Mouse (Mus musculus): Measurements from ENCODE around the gene Syngr3. TPM values are rescaled to one million over a fixed set of nuclear protein-coding genes. Genes with fewer than 3 reads are reported as not detected.

Gene Syngr3
- total RNA-seq, 1 experiment, result 4.1 TPM

GRCm38 (mm10) chr17:24735446-24735845 is 45.7 kb upstream of the Syngr3 start:
- no peaks in the 10 kb centered on the region for H3K36me3 ChIP-seq (ENCODE audit: control insufficient read depth, insufficient read depth, low read length, poor library complexity, severe bottlenecking)
- no peak overlapping the region for H3K4me3 ChIP-seq (ENCODE audit: insufficient read depth in 1 of 2, low read depth in 1 of 2, low read length in 2 of 2, poor library complexity in 1 of 2, severe bottlenecking in 1 of 2)

GRCm38 (mm10) chr17:24734513-24734912 is 44.8 kb upstream of the Syngr3 start:
- Histone ChIP-seq H3K4me3 (ENCODE audit: insufficient read depth in 1 of 2, low read depth in 1 of 2, low read length in 2 of 2, poor library complexity in 1 of 2, severe bottlenecking in 1 of 2) (no peak overlapping the region), H3K36me3 (ENCODE audit: control insufficient read depth, insufficient read depth, low read length, poor library complexity, severe bottlenecking) (no peaks in the 10 kb centered on the region), H3K27ac (ENCODE audit: insufficient read depth, low read depth, low read length, poor library complexity, severe bottlenecking) (no peak overlapping the region), H3K4me1 (ENCODE audit: control insufficient read depth in 2 of 2, insufficient read depth in 2 of 2, low read length in 2 of 2, poor library complexity in 1 of 2) (peaks cover 1 to 15% of the 10 kb centered on the region in 2 experiments; a peak in 2 of 4 replicates), H3K9me3 (ENCODE audit: control insufficient read depth, insufficient read depth, low read depth, low read length) (no peaks in the 10 kb centered on the region), H3K9ac (ENCODE audit: insufficient read depth, low read depth, low read length, poor library complexity, severe bottlenecking) (no peak overlapping the region)
- no peak for DNase-seq (ENCODE audit: low read depth, low spot score)
- in situ Hi-C loops (cut with MboI; ENCODE audit: low sequenced_read_pairs in 2 of 2, unreplicated experiment in 2 of 2), result no loop called here
- TF ChIP-seq HCFC1 (IDR thresholded peaks at IDR 0.05; ENCODE audit: borderline replicate concordance, insufficient read depth, low read length), result no peak
- TF ChIP-seq MAFK (IDR thresholded peaks at IDR 0.05; ENCODE audit: insufficient read depth, low read depth, low read length), result no peak
- TF ChIP-seq CHD2 (IDR thresholded peaks at IDR 0.05; ENCODE audit: low read depth, low read length), result no peak
- no peak for TF ChIP-seq ZC3H11A (IDR thresholded peaks at IDR 0.05; ENCODE audit: borderline replicate concordance, low read depth, low read length)
- TF ChIP-seq ZNF384 (IDR thresholded peaks at IDR 0.05; ENCODE audit: low read depth, low read length), result no peak

More at GRCm38 (mm10) chr17:24735446-24735845, 45.7 kb upstream of the Syngr3 start:
- DNase-seq (ENCODE audit: low read depth, low spot score), result no peak
- peaks cover 1 to 15% of the 10 kb centered on the region in 2 experiments; a peak in 2 of 4 replicates for H3K4me1 ChIP-seq (ENCODE audit: control insufficient read depth in 2 of 2, insufficient read depth in 2 of 2, low read length in 2 of 2, poor library complexity in 1 of 2)
- H3K27ac ChIP-seq (ENCODE audit: insufficient read depth, low read depth, low read length, poor library complexity, severe bottlenecking), result no peak overlapping the region
- in situ Hi-C loops (cut with MboI; ENCODE audit: low sequenced_read_pairs in 2 of 2, unreplicated experiment in 2 of 2), result no loop called here
- no peaks in the 10 kb centered on the region for H3K9me3 ChIP-seq (ENCODE audit: control insufficient read depth, insufficient read depth, low read depth, low read length)
- H3K9ac ChIP-seq (ENCODE audit: insufficient read depth, low read depth, low read length, poor library complexity, severe bottlenecking), result no peak overlapping the region
- no peak for TF ChIP-seq ZC3H11A (IDR thresholded peaks at IDR 0.05; ENCODE audit: borderline replicate concordance, low read depth, low read length)
- no peak for TF ChIP-seq MAFK (IDR thresholded peaks at IDR 0.05; ENCODE audit: insufficient read depth, low read depth, low read length)
- TF ChIP-seq HCFC1 (IDR thresholded peaks at IDR 0.05; ENCODE audit: borderline replicate concordance, insufficient read depth, low read length), result no peak
- no peak for TF ChIP-seq ZNF384 (IDR thresholded peaks at IDR 0.05; ENCODE audit: low read depth, low read length)
- TF ChIP-seq CHD2 (IDR thresholded peaks at IDR 0.05; ENCODE audit: low read depth, low read length), result no peak

- no peak for TF ChIP-seq HCFC1 (IDR thresholded peaks at IDR 0.05; ENCODE audit: borderline replicate concordance, insufficient read depth, low read length)
- TF ChIP-seq ZC3H11A (IDR thresholded peaks at IDR 0.05; ENCODE audit: borderline replicate concordance, low read depth, low read length), result no peak
- no peak for TF ChIP-seq CHD2 (IDR thresholded peaks at IDR 0.05; ENCODE audit: low read depth, low read length)
- no peak for TF ChIP-seq ZNF384 (IDR thresholded peaks at IDR 0.05; ENCODE audit: low read depth, low read length)
- TF ChIP-seq MAFK (IDR thresholded peaks at IDR 0.05; ENCODE audit: insufficient read depth, low read depth, low read length), result no peak
- in situ Hi-C loops (cut with MboI; ENCODE audit: low sequenced_read_pairs in 2 of 2, unreplicated experiment in 2 of 2), result no loop called here
- H3K9me3 ChIP-seq (ENCODE audit: control insufficient read depth, insufficient read depth, low read depth, low read length), result no peaks in the 10 kb centered on the region
Observed at GRCm38 (mm10) chr17:24733434-24734050, 43.8 kb upstream of the Syngr3 start.

GRCm38 (mm10) chr17:24732233-24732935 is 42.6 kb upstream of the Syngr3 start:
- DNase-seq (ENCODE audit: low read depth, low spot score), result no peak
- Histone ChIP-seq H3K27ac (ENCODE audit: insufficient read depth, low read depth, low read length, poor library complexity, severe bottlenecking) (no peak overlapping the region), H3K9me3 (ENCODE audit: control insufficient read depth, insufficient read depth, low read depth, low read length) (no peaks in the 10 kb centered on the region), H3K36me3 (ENCODE audit: control insufficient read depth, insufficient read depth, low read length, poor library complexity, severe bottlenecking) (no peaks in the 10 kb centered on the region), H3K4me1 (ENCODE audit: control insufficient read depth in 2 of 2, insufficient read depth in 2 of 2, low read length in 2 of 2, poor library complexity in 1 of 2) (peaks cover 1 to 18% of the 10 kb centered on the region in 2 experiments; a peak in 2 of 4 replicates), H3K4me3 (ENCODE audit: insufficient read depth in 1 of 2, low read depth in 1 of 2, low read length in 2 of 2, poor library complexity in 1 of 2, severe bottlenecking in 1 of 2) (no peak overlapping the region), H3K9ac (ENCODE audit: insufficient read depth, low read depth, low read length, poor library complexity, severe bottlenecking) (no peak overlapping the region)
- TF ChIP-seq ZC3H11A (IDR thresholded peaks at IDR 0.05; ENCODE audit: borderline replicate concordance, low read depth, low read length), result no peak
- TF ChIP-seq CHD2 (IDR thresholded peaks at IDR 0.05; ENCODE audit: low read depth, low read length), result no peak
- TF ChIP-seq ZNF384 (IDR thresholded peaks at IDR 0.05; ENCODE audit: low read depth, low read length), result no peak
- no peak for TF ChIP-seq HCFC1 (IDR thresholded peaks at IDR 0.05; ENCODE audit: borderline replicate concordance, insufficient read depth, low read length)
- no peak for TF ChIP-seq MAFK (IDR thresholded peaks at IDR 0.05; ENCODE audit: insufficient read depth, low read depth, low read length)
- in situ Hi-C loops (cut with MboI; ENCODE audit: low sequenced_read_pairs in 2 of 2, unreplicated experiment in 2 of 2), result no loop called here

More at GRCm38 (mm10) chr17:24733434-24734050, 43.8 kb upstream of the Syngr3 start:
- DNase-seq (ENCODE audit: low read depth, low spot score), result no peak
- H3K9ac ChIP-seq (ENCODE audit: insufficient read depth, low read depth, low read length, poor library complexity, severe bottlenecking), result no peak overlapping the region
- H3K4me1 ChIP-seq (ENCODE audit: control insufficient read depth in 2 of 2, insufficient read depth in 2 of 2, low read length in 2 of 2, poor library complexity in 1 of 2), result peaks cover 1 to 12% of the 10 kb centered on the region in 2 experiments; a peak in 2 of 4 replicates
- H3K27ac ChIP-seq (ENCODE audit: insufficient read depth, low read depth, low read length, poor library complexity, severe bottlenecking), result no peak overlapping the region
- no peak overlapping the region for H3K4me3 ChIP-seq (ENCODE audit: insufficient read depth in 1 of 2, low read depth in 1 of 2, low read length in 2 of 2, poor library complexity in 1 of 2, severe bottlenecking in 1 of 2)
- H3K36me3 ChIP-seq (ENCODE audit: control insufficient read depth, insufficient read depth, low read length, poor library complexity, severe bottlenecking), result no peaks in the 10 kb centered on the region
